Mouse (Mus musculus): ENCODE data around the gene Ikbke.

DNA sequence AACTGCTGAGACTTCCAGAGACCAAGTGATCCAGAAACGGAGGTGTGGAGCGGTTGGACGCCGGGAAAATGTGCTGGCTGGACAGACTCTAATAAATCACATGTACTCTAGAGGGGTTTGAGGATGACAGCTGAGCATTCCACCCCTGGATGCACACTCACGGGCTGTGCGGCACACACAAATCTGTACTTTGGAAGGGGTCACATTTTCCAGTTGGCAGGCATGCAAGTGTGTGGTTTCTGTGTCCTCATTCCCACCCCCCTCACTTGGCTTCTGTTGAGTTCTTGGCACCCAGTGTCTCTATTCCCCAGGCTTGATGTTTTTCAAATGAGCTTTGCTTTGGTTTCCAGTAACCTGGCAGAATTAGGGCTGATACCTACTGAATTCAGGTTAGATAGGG, 20.4 kb upstream of the Ikbke start:
- no peak for TF ChIP-seq CTCF (IDR thresholded peaks at IDR 0.05; ENCODE audit: low read depth, low read length)
- no peak for TF ChIP-seq POLR2A (IDR thresholded peaks at IDR 0.05; ENCODE audit: extremely low read depth, insufficient read depth, low read length)
